Mouse (Mus musculus): Measurements from ENCODE around the gene Eps15.

Eps15 gene

DNA sequence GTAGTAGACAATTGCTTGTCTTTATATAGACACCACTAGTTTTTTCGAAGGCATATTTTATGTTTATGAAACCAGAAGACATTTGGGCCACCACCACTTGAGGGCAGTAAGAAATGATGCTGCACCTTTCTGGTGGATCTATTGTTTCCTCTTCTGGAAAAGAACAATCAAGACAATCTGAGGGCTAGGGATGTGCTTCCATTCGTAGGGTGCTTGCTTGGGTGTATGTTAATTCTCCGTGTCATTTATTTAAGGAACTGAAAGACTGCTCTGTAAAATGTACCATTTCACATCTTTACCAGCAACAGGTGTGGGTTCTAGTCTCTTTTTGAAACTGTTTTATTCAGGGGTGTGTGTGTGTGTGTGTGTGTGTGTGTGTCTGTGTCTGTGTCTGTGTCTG, 11.2 kb upstream of the Eps15 start:
- DNase-seq (ENCODE audit: low read depth, low spot score), result no peak

DNA sequence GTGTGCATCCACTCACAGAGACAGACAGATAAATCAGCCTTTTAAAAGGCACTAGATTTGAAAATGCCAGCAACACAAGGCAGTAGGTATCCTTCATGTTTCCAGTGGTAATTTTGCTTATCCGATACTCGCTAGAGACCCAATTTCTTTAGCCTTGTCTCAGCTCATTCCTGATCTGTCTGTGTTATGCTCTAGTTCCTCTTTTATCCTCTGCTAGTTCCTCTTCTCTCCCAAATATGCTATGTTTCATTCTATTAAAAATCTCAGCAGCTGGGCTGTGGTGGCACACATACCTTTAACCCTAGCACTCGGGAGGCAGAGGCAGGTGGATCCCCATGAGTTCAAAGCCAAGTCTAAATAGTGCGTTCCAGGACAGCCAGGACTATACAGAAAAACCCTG, 8.3 kb upstream of the Eps15 start:
- DNase-seq (ENCODE audit: low read depth, low spot score), result no peak

DNA sequence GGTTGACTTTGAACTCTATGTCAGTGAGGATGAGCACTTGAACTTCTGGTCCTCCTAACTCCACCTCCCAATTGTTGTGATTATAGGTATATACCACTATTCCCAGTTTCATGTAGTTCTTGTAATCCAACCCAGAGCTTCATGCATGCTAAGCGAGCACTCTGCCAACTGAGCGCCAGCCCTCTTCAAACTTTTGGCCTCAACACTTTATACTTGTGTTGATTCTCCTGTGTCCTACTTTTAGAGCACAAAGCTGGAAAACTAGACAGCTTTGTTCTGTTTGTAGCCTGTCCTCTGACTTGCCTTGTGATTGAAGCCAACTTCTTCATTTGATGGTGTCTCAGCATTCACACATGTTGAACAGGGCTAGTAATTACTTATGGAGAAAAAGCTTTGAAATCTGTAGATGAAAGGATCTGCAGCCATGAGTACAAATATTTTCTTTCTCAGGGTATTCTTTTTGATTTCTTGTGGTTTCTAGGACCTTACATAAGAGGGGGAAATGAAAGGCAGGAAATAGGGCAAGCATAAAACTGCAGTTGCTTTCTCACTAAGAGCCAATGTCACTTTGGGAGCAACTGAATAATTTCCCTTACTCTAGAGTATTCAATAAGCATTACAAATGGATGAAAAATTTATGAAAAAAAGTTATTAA, 6.4 kb upstream of the Eps15 start:
- DNase-seq (ENCODE audit: low read depth, low spot score), result peak; percentile 27

DNA sequence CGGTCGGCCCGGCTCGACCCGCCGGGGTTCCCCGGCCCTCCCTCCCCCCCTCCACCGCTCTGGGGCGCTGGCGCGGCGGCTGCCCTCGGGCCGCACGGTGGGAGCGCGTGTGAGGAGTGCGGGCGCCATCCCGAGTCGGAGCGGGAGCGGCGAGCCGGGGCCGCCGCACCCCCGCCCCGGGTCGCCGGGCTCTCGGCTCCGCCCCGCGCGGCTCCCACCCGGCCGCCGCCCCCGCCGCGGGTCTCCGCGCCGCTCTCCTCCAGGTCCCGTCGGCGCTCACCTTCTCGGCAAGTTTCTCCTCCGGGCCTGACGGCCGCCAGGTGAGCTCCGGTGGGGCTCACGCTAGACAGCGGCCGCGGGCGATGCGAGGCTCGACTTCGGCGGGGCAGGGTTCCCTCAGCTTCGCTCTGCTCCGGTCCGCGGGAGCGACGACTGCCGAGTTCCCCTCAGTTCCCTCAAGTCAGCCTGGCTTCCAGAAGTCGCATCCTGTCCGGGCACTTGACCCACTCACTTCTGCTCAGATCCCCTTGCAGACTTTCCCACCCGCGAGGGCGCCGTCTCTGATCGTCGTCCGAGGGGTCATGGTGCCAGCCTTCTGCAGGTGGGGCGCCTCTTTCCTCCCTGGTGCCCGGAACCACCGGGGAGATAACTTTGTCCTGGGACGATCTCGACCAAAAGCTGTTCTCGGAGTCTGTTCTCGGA, 542 bp downstream of the Eps15 start:
- DNase-seq (ENCODE audit: low read depth, low spot score), result no peak

DNA sequence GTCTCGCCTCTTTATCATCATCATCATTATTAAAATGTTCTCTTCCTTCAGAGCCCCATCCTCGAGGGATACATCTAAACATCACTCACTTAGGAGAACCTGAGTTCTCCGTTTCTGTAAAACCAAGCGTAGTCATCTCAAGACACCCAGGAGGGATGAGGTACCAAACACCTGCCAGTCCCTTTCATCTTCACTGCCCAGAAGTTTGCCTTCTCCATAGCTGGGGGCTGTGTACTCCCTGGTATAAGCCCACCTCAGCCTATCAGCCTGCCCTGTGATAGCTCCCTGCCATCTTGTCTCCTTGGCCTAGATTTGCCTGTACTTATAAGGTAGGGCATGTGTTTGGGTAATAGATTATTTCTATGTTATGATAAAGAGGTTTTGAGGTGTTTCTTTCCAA, 1.1 kb downstream of the Eps15 start:
- peak; percentile 26 for DNase-seq (ENCODE audit: low read depth, low spot score)

DNA sequence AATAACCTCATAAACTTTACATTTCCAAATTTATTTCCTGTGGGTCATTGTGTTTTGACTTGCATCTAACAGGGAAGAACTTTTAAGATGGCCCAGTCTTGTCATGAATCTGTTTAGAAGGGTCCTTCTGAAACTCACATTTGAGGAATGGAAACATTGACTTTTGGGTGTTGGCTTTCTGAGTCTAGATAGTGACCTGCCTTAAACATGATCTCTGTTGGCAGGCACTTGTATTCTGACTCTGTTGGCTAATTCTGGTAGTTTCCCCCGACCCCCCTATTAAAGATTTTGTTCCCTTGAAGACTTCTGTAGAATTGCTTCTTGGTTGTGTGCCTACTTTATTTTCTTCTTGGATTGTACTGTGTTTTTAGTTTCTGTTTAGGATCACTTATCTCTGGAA, 1.9 kb downstream of the Eps15 start:
- DNase-seq (ENCODE audit: low read depth, low spot score), result no peak

DNA sequence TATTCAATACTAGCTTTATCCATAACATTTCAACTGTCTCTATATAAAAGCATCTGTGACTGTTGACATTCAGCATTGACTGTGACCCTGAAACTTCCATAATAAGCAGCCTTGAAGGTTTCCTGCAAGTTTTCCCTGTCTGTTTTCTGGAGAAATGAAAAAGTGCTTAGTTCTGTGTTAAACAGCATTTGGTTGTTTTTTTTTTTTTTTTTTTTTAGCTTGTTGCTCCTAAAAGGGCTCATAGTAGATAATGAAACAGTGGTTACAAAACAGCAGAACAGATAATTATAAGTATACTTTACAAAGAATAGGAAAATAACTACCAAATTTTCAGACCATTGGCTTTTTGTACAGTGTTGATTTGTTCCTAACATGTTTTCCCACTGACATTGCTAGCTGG, 14.6 kb downstream of the Eps15 start:
- DNase-seq (ENCODE audit: low read depth, low spot score), result no peak

DNA sequence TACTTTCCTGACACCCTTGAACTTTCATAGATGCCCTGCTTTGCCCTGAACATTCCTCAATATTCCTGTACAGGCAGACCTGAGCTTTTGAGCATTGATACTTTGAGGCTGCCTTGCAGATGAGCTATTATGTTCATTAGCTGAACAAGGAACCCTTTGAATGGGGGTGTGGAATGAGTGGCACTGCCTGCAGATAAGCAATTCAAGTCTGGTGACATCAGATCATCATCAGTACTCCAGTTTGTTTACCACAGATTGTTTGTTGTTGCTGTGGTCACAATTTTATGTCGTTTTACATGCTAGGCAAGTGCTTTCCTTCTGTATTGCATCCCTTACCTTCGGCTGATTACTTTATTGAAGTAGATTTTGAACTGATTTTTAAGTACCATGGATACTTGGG, 16.4 kb downstream of the Eps15 start:
- DNase-seq (ENCODE audit: low read depth, low spot score), result no peak

DNA sequence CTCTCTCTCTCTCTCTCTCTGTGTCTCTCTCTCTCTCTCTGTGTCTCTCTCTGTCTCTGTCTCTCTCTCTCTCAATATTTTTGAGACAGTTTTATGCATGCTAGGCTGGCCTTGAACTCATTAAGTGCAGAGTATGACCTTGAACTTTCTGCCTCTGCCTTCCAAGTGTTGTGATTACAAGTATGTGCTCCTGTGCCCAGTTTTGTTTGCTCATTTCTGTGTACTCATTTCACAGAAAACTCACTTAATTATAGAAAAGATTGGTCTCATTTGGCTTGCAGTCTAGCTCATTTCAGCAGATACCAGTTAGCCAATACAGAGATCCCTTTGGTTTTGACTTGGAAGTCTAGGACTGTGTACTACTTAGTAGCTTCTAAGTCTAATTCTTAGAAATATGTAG, 19.1 kb downstream of the Eps15 start:
- no peak for DNase-seq (ENCODE audit: low read depth, low spot score)

DNA sequence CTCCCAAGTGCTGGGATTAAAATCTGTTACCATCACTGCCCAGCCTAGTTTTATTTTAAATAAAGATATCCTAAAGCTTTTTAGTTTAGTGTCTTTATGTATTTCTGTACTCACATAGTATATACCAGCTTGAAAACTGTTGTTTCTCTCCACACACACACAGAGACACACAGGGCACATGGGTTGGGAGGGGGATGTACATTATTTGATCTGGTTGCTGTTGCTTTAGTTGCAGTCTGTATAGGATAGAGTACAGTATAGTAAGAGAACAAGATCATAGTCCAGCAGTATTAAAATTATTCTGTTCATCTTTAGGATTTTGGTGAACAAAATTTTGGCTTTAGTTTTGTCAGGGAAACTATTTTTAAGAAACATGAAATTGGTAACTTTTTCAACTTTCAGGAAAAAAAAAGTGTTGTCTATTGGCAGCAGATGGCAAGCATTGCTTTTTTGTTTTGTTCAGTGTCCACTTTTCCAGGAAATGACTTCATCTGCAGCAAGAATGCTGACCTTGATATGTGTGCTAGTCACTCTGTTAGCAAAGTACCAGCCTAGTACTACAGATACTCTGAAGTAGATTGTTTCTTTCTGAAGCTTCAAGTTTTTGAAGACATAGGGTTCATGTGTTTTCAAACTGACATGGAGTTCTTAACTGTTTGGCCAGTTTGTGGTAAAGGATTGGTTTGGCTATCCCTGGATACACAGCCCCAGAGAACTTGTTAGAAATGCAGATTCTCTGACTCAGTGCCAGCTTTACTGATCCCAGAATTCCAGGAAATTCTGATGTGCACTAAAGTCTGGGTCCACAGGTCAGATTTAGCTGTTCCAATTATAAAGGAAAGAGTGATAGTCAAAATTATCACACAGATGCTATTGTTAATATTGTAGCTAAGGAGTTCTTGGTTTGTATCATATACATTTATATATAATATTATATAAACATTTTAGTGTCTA, 37.1 kb downstream of the Eps15 start:
- DNase-seq (ENCODE audit: low read depth, low spot score), result no peak

DNA sequence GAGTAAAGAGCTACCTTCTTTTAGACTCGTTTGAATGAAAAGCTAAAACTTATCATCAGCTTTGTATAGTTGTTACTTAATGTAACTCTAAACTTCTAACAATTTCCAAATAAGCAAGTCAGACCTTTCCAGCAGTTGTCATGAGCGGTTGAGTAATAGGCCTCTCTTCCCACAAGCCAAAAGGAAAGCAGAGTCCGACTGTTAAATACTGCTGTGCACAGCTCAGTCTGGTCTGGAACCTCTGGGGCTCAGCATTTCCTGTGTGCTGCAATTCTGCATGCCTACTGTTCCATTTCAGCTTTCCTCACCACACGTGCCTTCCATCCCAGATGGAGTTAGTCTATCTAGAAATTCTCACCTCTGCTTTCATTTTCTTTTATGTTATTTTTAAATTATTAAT, 56.7 kb downstream of the Eps15 start:
- DNase-seq (ENCODE audit: low read depth, low spot score), result no peak

DNA sequence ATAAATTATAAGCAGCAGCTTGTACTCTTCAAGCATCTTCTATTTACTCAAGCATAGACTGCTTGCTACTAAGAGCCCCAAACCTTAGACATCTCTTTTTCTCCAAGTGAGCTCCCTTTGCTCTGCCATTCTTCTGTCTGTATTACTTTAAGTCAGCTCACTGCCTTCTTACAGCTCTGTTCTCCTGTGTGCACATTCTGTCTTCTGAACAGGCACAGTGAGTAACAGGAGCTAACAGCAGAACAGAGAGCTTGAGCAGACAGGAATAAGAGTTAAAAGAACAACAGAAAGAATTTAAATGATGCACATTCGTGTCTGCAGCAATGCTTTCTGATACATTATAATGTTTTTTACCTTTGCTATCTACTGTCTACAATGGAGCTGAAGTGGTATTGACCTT, 61.2 kb downstream of the Eps15 start:
- DNase-seq (ENCODE audit: low read depth, low spot score), result no peak

DNA sequence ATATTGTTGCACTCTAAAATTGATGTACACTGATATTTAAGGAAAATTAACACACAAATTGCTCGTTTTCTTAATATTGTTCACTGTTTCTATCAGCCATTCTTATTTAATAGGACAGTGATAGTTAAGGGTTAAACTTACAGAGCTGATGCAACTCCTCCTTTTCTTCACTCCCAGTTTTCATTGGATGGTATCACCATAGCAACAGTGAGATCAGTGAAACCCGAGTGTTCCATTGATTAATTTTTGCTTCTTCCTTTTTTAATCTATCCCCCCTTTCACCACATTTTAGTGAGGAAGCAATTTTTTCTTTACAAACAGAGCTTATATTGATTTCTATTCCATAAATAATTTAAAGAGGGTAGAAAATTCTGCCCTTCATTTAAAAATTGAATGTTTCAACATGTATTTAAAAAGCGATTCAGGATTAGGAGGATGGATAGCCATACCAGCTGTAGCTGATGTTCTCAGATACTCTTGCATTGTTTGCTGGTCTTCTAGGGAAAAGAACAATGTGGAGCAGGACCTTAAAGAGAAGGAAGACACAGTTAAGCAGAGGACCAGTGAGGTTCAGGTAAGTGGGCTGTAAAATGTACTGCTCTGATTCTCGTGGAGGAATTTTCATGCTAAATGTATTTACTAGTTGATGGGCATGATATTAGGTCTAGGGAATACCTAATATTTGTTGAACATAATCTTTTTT, 62.9 kb downstream of the Eps15 start:
- DNase-seq (ENCODE audit: low read depth, low spot score), result no peak

DNA sequence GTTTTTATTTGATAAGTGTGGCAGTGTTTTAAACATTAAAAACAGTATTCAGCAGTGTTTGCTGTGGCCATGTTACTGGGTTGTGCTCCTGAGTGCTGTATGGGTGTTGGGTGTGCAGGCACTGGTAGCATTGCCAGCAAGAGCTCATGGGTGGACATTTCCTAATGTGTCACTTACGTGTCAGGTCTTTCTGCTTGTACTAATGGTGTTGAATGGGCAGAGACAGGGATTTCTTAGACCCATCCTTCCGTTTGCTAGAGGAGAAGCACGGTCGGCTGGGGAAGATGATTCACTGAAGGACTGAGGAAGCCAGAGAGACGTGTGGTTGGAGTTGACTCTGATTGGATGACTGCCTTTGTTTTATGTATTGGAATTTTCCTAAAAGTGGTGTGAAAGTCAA, 63.8 kb downstream of the Eps15 start:
- no peak for DNase-seq (ENCODE audit: low read depth, low spot score)

DNA sequence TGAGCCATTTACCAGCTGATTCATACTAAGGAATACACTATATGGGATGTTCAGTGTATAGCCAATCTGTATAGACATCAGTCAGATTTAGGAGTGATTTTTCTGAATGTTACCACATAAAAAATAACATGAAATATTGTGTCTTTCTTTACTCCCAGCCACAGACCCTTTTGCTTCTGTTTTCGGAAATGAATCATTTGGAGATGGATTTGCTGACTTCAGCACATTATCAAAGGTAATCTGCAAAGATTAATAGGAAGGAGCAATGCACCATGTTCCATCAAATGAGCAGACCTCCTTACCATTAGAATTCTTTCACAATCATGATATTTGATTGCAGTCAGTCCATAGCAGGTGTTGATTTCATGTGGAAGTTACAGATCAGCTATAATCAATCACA, 98.0 kb downstream of the Eps15 start:
- DNase-seq (ENCODE audit: low read depth, low spot score), result no peak

DNA sequence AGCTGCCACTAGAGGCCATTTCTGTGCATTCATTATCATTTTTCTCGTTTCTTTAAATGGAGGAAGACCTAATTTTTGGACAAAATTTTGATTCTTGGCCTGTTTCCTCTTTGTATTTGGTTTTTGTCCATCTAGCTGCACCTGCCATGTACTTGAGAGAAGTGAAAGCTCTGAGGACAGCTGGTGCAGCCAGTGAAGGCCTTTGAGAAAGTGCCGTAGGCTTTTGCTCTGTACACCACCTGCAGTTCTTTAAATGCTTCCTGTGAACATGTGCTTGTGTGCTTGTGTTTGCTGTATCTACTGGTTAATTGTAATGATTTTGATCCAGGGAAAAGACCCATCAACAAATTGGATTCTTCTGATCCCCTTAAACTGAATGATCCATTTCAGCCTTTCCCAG, 102.4 kb downstream of the Eps15 start:
- no peak for DNase-seq (ENCODE audit: low read depth, low spot score)

DNA sequence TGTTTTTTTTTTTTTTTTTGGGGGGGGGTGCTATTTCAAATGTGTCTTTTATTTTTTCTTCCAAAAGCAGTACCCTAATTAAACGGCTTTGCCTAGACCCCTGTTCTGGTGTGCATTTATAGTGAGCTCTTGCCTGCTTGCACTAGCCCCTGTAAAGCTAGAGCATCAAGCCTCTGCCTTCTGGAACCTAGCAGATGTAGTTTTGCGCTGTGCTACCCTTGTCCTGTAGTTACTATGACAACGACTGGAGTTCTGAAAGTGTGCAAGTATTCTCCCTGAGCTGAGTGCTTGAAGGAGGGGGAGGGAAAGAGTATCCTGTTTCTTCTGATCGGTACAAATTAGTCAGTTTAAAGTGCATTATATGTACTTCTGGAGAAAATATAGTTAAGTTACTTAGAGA, 105.5 kb downstream of the Eps15 start:
- DNase-seq (ENCODE audit: low read depth, low spot score), result no peak

DNA sequence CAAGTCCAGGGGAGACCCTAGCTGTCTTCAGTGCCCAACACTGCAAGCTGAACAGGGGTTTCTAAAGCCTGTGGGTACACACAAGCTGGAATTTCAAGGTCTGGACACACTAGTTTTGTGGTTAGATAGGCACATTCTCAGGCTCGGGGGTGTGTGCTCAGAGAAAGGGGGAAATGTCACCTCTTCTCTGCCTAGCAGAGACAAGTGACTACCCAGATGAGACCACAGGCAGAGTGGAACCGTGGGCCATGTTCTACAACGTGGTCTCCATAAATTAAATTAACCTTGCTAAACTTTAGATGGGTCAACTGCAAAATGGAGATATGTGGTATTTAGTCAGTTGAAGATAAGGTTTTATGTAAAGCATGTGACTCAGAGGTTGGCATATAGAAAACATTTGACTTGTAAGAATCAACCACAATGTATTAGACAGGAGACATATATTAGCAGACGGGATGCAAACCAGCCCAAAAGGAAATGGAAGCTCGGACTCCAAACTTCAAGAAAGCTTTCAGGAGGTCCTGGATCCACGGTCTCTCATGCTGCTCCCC, 113.2 kb downstream of the Eps15 start:
- DNase-seq (ENCODE audit: low read depth, low spot score), result no peak

DNA sequence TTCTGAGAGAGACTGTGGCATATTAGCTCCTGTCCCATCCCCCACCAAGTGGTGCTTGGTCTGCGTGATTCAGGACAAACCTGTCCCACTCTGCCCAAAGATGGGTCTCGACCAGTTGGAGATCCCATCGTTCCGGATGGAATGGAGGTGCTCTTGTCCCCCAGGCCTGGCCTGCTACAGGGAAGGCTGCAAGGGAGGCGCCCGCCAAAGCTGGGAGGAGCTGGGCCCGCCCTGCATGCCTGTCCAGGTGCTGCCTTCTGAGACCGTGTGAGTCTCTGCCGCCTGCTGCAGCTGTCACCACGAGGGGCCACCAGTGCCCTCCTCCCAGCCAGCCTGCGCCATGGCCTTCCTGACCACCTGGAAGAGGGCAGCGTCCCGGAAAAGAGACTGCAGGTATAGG, 113.8 kb downstream of the Eps15 start:
- DNase-seq (ENCODE audit: low read depth, low spot score), result no peak

DNA sequence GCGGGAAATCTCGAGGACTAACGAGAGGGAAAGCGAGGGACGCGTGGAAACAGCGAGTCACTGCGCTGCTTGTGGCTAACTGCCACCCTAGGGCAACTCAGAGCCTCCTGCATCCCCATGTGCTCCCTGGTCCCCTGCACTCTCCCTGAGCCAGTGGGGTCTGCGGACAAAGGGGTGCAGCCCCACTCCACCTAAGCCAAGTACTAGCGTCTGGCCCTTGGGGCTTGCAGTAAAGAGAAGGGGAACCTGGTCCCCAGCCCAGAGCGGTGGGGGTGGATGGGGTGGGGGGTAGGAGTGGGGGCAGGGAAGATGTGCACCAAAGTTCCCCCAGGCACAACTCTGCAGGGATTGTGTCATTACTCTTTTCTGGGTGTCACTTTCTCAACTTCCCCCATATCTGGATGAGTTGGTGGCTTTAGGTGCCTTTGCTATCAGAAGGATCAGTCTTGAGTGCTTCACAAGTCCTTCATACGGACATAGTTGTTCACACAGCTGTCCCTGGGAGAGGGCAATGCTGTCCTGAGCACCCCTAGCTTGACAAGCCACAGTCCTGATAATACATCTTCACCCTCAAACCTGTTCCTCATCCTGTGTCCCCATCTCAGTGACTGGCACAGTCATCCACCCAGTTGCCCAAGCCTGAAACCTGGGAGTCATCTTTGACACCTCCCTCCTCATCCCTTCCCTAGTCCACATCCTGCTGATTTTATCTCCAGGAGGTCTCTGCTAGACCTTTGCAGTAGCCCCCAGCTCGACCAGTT, 114.4 kb downstream of the Eps15 start:
- no peak for DNase-seq (ENCODE audit: low read depth, low spot score)

Data from CD4-positive, CD25-positive, alpha-beta regulatory T cell, adult 2 months (primary cell).